Mouse (Mus musculus): ENCODE data around the gene Chchd3. TPM values are rescaled to one million over a fixed set of nuclear protein-coding genes. Genes with fewer than 3 reads are reported as not detected.

The Chchd3 gene
- total and polyA plus RNA-seq, 3 experiments, result 205 to 243 TPM; not detected in 1

- peak; percentile 50 for DNase-seq (ENCODE audit: low read depth, low spot score)
- no peak for TF ChIP-seq SMC3 (IDR thresholded peaks at IDR 0.05; ENCODE audit: low read depth, low read length)
- peak; percentile 65 for TF ChIP-seq ETS1 (IDR thresholded peaks at IDR 0.05; ENCODE audit: low read depth, low read length)
- TF ChIP-seq TCF12 (IDR thresholded peaks at IDR 0.05; ENCODE audit: low read depth, low read length), result 0 out of 2 replicates have a peak, but pooled peaks have one; percentile 26
- TF ChIP-seq MYB (IDR thresholded peaks at IDR 0.05; ENCODE audit: low read depth, low read length), result 0 out of 2 replicates have a peak, but pooled peaks have one; percentile 22
- TF ChIP-seq RCOR1 (IDR thresholded peaks at IDR 0.05; ENCODE audit: low read depth, low read length), result 0 out of 2 replicates have a peak, but pooled peaks have one; percentile 18
- TF ChIP-seq ZMIZ1 (IDR thresholded peaks at IDR 0.05; ENCODE audit: low read depth, low read length), result no peak
- 0 out of 2 replicates have a peak, but pooled peaks have one; percentile 5 for TF ChIP-seq MXI1 (IDR thresholded peaks at IDR 0.05; ENCODE audit: low read depth, low read length)
- TF ChIP-seq MYC (IDR thresholded peaks at IDR 0.05; ENCODE audit: low read depth, low read length), result peak; percentile 50; the same call in 1 of the 2 replicates
- peak; percentile 27 to 48; a peak in 2 of 4 replicates for TF ChIP-seq EP300 (IDR thresholded peaks at IDR 0.05; ENCODE audit: low read depth in 1 of 2, low read length in 2 of 2)
- peaks cover 1 to 61% of the 10 kb centered on the region in 2 experiments; a peak in 3 of 4 replicates for H3K36me3 ChIP-seq (ENCODE audit: control insufficient read depth in 1 of 2, insufficient read depth in 2 of 2, low read length in 2 of 2)
- H3K9ac ChIP-seq (ENCODE audit: control insufficient read depth, low read depth, low read length, poor library complexity, severe bottlenecking), result peak overlapping the region; percentile 11; the same call in 1 of the 2 replicates
- peak overlapping the region in 1 of 2 experiments; percentile 14; a peak in 1 of 4 replicates for H3K4me3 ChIP-seq (ENCODE audit: control insufficient read depth in 1 of 2, insufficient read depth in 1 of 2, low read depth in 2 of 2, low read length in 2 of 2)
- peaks cover 35% of the 10 kb centered on the region for H3K79me2 ChIP-seq (ENCODE audit: control insufficient read depth, insufficient read depth, low read length, poor library complexity)
- H3K27ac ChIP-seq (ENCODE audit: control insufficient read depth, low read depth, low read length), result peak overlapping the region; percentile 85
- no peaks in the 10 kb centered on the region for H3K9me3 ChIP-seq (replicated peaks; ENCODE audit: insufficient read depth, low read length)
- peaks cover 17 to 32% of the 10 kb centered on the region in 2 experiments for H3K4me1 ChIP-seq (ENCODE audit: control insufficient read depth in 1 of 2, insufficient read depth in 2 of 2, low read length in 2 of 2)
- no peaks in the 10 kb centered on the region for H3K27me3 ChIP-seq (ENCODE audit: control insufficient read depth in 1 of 2, insufficient read depth in 2 of 2, low read length in 2 of 2)
These were observed 3.7 kb downstream of the Chchd3 start for GRCm38 (mm10) chr6:33056392-33056791.

DNA sequence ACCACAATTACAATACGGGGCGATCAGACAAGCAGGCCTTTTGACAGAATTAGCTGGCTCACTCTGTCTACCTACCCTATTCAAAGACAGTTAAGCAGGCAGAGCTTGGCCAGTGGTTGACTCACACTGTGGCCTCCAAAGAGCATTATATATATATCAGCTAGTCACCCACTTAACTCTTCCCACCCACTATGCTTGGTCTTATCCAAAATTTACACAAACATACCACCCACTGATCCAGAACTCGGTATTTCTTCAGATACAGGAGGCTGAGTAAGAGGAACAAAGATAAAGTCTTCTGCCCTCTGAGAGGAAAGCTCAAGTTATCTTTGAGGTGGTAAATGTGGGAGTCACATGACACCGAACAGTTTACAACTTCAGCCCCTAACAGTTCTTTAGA lies 4.4 kb downstream of the Chchd3 start:
- peaks cover 3 to 60% of the 10 kb centered on the region in 2 experiments for H3K36me3 ChIP-seq (ENCODE audit: control insufficient read depth in 1 of 2, insufficient read depth in 2 of 2, low read length in 2 of 2)
- H3K4me3 ChIP-seq (ENCODE audit: control insufficient read depth in 1 of 2, insufficient read depth in 1 of 2, low read depth in 2 of 2, low read length in 2 of 2), result peak overlapping the region in 1 of 2 experiments; percentile 19; a peak in 1 of 4 replicates
- H3K27ac ChIP-seq (ENCODE audit: control insufficient read depth, low read depth, low read length), result peak overlapping the region; percentile 85
- peak; percentile 90 for DNase-seq (ENCODE audit: low read depth, low spot score)
- H3K27me3 ChIP-seq (ENCODE audit: control insufficient read depth in 1 of 2, insufficient read depth in 2 of 2, low read length in 2 of 2), result no peaks in the 10 kb centered on the region
- no peaks in the 10 kb centered on the region for H3K9me3 ChIP-seq (replicated peaks; ENCODE audit: insufficient read depth, low read length)
- peak overlapping the region; percentile 23; the same call in 1 of the 2 replicates for H3K9ac ChIP-seq (ENCODE audit: control insufficient read depth, low read depth, low read length, poor library complexity, severe bottlenecking)
- peaks cover 17 to 32% of the 10 kb centered on the region in 2 experiments for H3K4me1 ChIP-seq (ENCODE audit: control insufficient read depth in 1 of 2, insufficient read depth in 2 of 2, low read length in 2 of 2)
- peaks cover 35% of the 10 kb centered on the region for H3K79me2 ChIP-seq (ENCODE audit: control insufficient read depth, insufficient read depth, low read length, poor library complexity)
- TF ChIP-seq E2F4 (IDR thresholded peaks at IDR 0.05; ENCODE audit: borderline replicate concordance, low read depth, low read length), result no peak
- no peak for TF ChIP-seq ELF1 (IDR thresholded peaks at IDR 0.05; ENCODE audit: low read depth, low read length)
- 0 out of 2 replicates have a peak, but pooled peaks have one; percentile 41 for TF ChIP-seq MAZ (IDR thresholded peaks at IDR 0.05; ENCODE audit: low read depth, low read length)
- 0 out of 4 replicates have a peak, but pooled peaks of 1 of the 2 experiments have one; percentile 17 for TF ChIP-seq POLR2A (IDR thresholded peaks at IDR 0.05; ENCODE audit: control insufficient read depth in 1 of 2, insufficient read depth in 1 of 2, low read depth in 1 of 2, low read length in 2 of 2, poor library complexity in 1 of 2)
- TF ChIP-seq USF1 (IDR thresholded peaks at IDR 0.05; ENCODE audit: low read depth, low read length), result peak; percentile 96
- TF ChIP-seq GATA1 (IDR thresholded peaks at IDR 0.05; ENCODE audit: low read depth, low read length), result peak; percentile 90
- TF ChIP-seq CHD1 (IDR thresholded peaks at IDR 0.05; ENCODE audit: low read depth, low read length), result no peak
- TF ChIP-seq USF2 (IDR thresholded peaks at IDR 0.05; ENCODE audit: borderline replicate concordance in 1 of 2, insufficient read depth in 1 of 2, low read depth in 1 of 2, low read length in 2 of 2), result peak in 1 of 2 experiments; percentile 76; a peak in 2 of 4 replicates
- no peak for TF ChIP-seq ZKSCAN1 (IDR thresholded peaks at IDR 0.05; ENCODE audit: low read depth, low read length)
- TF ChIP-seq GABPA (IDR thresholded peaks at IDR 0.05; ENCODE audit: low read depth, low read length), result no peak
- peak; percentile 99 for TF ChIP-seq TBP (IDR thresholded peaks at IDR 0.05; ENCODE audit: low read depth, low read length)
- TF ChIP-seq ZNF384 (IDR thresholded peaks at IDR 0.05; ENCODE audit: low read depth, low read length), result no peak
- TF ChIP-seq MYB (IDR thresholded peaks at IDR 0.05; ENCODE audit: low read depth, low read length), result peak; percentile 43
- no peak for TF ChIP-seq KAT2A (conservative IDR thresholded peaks at IDR 0.05; ENCODE audit: low read depth, low read length)
- TF ChIP-seq SIN3A (IDR thresholded peaks at IDR 0.05; ENCODE audit: low read length), result peak; percentile 61; the same call in 1 of the 2 replicates
- TF ChIP-seq NRF1 (IDR thresholded peaks at IDR 0.05; ENCODE audit: insufficient read depth, low read depth, low read length, poor library complexity, severe bottlenecking), result no peak
- TF ChIP-seq EP300 (IDR thresholded peaks at IDR 0.05; ENCODE audit: low read depth in 1 of 2, low read length in 2 of 2), result peak; percentile 88 to 92
- TF ChIP-seq ZC3H11A (IDR thresholded peaks at IDR 0.05; ENCODE audit: low read depth, low read length), result no peak
- no peak for TF ChIP-seq HCFC1 (IDR thresholded peaks at IDR 0.05; ENCODE audit: low read depth, low read length)
- peak; percentile 55; the same call in 1 of the 2 replicates for TF ChIP-seq MAX (IDR thresholded peaks at IDR 0.05; ENCODE audit: low read length)
- TF ChIP-seq RAD21 (IDR thresholded peaks at IDR 0.05; ENCODE audit: low read depth, low read length), result no peak
- no peak for TF ChIP-seq POLR2AphosphoS5 (IDR thresholded peaks at IDR 0.05; ENCODE audit: borderline replicate concordance, low read depth, low read length)
- no peak for TF ChIP-seq MAFK (IDR thresholded peaks at IDR 0.05; ENCODE audit: borderline replicate concordance, low read depth, low read length)
